Mouse (Mus musculus) liver, postnatal 0 days (tissue): ENCODE data around the gene Tor2a.

Source experiments
- CTCF ChIP-seq: sonication (generic); IDR thresholded peaks from 2 replicates; pipeline ENCODE4 v1.5.1; 2016; ENCODE audit warnings: antibody characterized with exemption, low read depth
- EP300 ChIP-seq: IDR thresholded peaks from 2 replicates; pipeline ENCODE4 v1.6.1; 2016; ENCODE audit warnings: antibody characterized with exemption, low read depth, mild to moderate bottlenecking

- no peak for TF ChIP-seq CTCF
- TF ChIP-seq EP300 = no peak
Measured at GRCm38 (mm10) chr2:32727435-32727834, 29.6 kb upstream of the Tor2a start.
